Mouse (Mus musculus) neural tube, embryonic 15.5 days (tissue): ENCODE measurements around the gene Atic. TPM values are rescaled to one million over a fixed set of nuclear protein-coding genes. Genes with fewer than 3 reads are reported as not detected.

Source experiments
- ATAC-seq: fragments of 200-750 bp; cut with Nextera tagmentation; 2 replicates; pipeline ENCODE4 v1.8.0; 2017; ENCODE audit warnings: mild to moderate bottlenecking, moderate TSS enrichment, moderate library complexity; ENCODE audit not compliant: low FRiP score
- H3K27ac ChIP-seq: fragments of 300-500 bp; sonication (generic); replicated peaks from 2 replicates; pipeline ENCODE4 v1.5.1; 2015; ENCODE audit warnings: mild to moderate bottlenecking, inconsistent platforms
- H3K27me3 ChIP-seq: fragments of 300-500 bp; sonication (generic); replicated peaks from 2 replicates; pipeline ENCODE4 v1.6.1; 2015; ENCODE audit warnings: inconsistent platforms
- H3K36me3 ChIP-seq: fragments of 300-500 bp; sonication (generic); 2 replicates; pipeline ENCODE4 v1.6.1; 2015; ENCODE audit warnings: inconsistent platforms
- H3K4me1 ChIP-seq: fragments of 300-500 bp; sonication (generic); 2 replicates; pipeline ENCODE4 v1.6.1; 2015; ENCODE audit warnings: inconsistent platforms
- H3K4me2 ChIP-seq: fragments of 300-500 bp; sonication (generic); 2 replicates; pipeline ENCODE4 v1.6.1; 2015; ENCODE audit warnings: inconsistent platforms, mild to moderate bottlenecking, moderate library complexity
- H3K4me3 ChIP-seq: fragments of 300-500 bp; sonication (generic); replicated peaks from 2 replicates; pipeline ENCODE4 v1.5.1; 2015; ENCODE audit warnings: mild to moderate bottlenecking, inconsistent platforms
- H3K9ac ChIP-seq: fragments of 300-500 bp; sonication (generic); replicated peaks from 2 replicates; pipeline ENCODE4 v1.6.1; 2015; ENCODE audit warnings: mild to moderate bottlenecking, inconsistent platforms
- H3K9me3 ChIP-seq: fragments of 300-500 bp; sonication (generic); replicated peaks from 2 replicates; pipeline ENCODE4 v1.6.1; 2016; ENCODE audit warnings: inconsistent platforms
- WGBS: fragments of 180-500 bp; shearing (Covaris S2); methylation state at CpG from one replicate; pipeline ENCODE4 v1.1.7; 2015; ENCODE audit warnings: mixed read lengths; 5-methylcytosine and 5-hydroxymethylcytosine counted together
- polyA plus RNA-seq: library from polyadenylated mRNA; unstranded; fragments of >200 nt; fragmentation: Nextera tagmentation; extraction: Ambion mirVana; gene quantifications from 2 replicates; pipeline ENCODE4 v1.2.1, GENCODE M21; 2015

Gene Atic
- polyA plus RNA-seq, 1 experiment from 2014 or later = 34.1 TPM

DNA sequence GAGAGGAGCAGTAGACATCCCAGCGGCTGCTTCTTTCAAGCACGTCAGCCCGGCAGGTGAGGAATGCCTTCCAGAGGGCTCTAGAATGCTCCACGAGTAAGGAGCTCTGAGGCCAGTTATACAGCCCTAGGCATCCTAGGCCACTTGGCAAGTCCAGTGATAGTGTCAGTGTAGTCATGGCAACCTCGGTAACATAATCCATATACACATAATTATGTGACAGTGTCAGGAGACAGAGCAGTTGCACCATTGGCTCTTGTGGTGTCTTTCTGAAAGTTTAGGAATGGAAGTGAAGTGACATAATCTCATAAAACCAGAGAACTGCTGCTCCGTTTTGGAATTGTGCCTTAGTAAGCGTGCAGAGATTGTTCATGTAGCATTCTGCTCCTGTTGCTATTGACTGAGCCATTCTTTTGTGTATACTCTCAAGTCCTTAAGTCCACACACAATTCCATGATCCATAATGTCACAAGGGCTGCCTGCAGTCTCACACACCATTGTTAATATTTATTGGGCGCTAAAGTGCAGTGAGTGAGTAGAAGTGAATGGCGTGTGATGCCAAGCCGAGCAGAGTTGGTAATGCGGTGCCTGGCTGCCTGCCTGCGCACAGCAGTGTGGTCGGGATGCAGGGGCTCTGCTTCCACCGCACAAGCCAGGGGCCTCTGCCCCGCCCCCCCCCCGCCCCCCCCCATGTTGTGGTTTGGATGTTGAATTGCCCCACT, 11.1 kb downstream of the Atic start:
- no peak overlapping the region for H3K4me2 ChIP-seq
- 80% methylated on average over 16 of the region's 16 CpGs for WGBS
- no peaks in the 10 kb centered on the region for H3K9me3 ChIP-seq
- no peak overlapping the region for H3K9ac ChIP-seq
- no peaks in the 10 kb centered on the region for H3K4me1 ChIP-seq
- H3K27ac ChIP-seq = no peak overlapping the region
- no peak for ATAC-seq
- H3K27me3 ChIP-seq = no peaks in the 10 kb centered on the region
- no peak overlapping the region for H3K4me3 ChIP-seq
- peaks cover 83% of the 10 kb centered on the region for H3K36me3 ChIP-seq

DNA sequence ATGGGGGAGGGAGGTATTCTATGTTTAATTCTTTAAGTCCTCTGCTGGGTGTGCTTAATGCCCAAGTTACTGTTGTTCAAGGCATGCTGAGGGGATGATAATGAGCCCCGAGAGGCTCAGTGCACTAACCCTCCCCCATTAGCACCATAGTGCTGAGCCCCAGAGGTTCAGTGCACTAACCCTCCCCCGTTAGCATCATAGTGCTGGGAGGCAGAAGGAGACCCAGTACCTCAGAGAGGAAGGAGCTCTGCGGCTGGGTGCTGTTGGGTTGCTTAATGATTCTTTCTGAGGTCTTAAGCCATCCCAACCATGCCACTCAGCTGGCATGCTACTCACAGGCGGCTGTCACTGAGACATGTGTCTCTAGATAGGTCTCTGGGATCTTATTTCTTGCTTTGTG, 13.2 kb downstream of the Atic start:
- no peak for ATAC-seq
- peaks cover 77% of the 10 kb centered on the region for H3K36me3 ChIP-seq
- 90% methylated on average over 4 of the region's 4 CpGs for WGBS

DNA sequence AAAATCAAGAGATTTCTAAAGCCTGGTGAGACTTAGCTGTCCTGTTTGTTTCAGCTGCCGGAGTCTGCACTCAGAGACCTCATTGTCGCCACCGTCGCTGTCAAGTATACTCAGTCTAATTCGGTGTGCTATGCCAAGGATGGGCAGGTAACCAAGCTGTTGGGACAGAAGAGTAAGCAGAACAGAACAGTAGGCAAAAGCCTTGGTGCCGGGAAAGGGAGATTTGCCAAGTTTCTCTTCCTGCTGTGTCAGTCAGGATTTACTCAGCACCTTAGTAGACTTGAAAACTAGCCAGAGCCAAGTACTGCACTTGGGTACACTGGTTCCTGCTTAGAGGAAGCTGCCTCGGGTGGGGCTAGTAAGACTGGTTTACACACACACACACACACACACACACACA, 19.0 kb downstream of the Atic start:
- H3K9me3 ChIP-seq = no peaks in the 10 kb centered on the region
- WGBS = 96% methylated on average over 7 of the region's 7 CpGs
- no peak overlapping the region for H3K4me3 ChIP-seq
- H3K27me3 ChIP-seq = no peaks in the 10 kb centered on the region
- no peak overlapping the region for H3K4me2 ChIP-seq
- peaks cover 67% of the 10 kb centered on the region for H3K36me3 ChIP-seq
- no peak overlapping the region for H3K27ac ChIP-seq
- no peaks in the 10 kb centered on the region for H3K4me1 ChIP-seq
- no peak overlapping the region for H3K9ac ChIP-seq
- no peak for ATAC-seq

More for the DNA sequence above, 13.2 kb downstream of the Atic start:
- H3K9ac ChIP-seq = no peak overlapping the region
- no peaks in the 10 kb centered on the region for H3K9me3 ChIP-seq
- no peak overlapping the region for H3K27ac ChIP-seq
- H3K4me3 ChIP-seq = no peak overlapping the region
- no peaks in the 10 kb centered on the region for H3K27me3 ChIP-seq
- no peaks in the 10 kb centered on the region for H3K4me1 ChIP-seq
- H3K4me2 ChIP-seq = no peak overlapping the region

DNA sequence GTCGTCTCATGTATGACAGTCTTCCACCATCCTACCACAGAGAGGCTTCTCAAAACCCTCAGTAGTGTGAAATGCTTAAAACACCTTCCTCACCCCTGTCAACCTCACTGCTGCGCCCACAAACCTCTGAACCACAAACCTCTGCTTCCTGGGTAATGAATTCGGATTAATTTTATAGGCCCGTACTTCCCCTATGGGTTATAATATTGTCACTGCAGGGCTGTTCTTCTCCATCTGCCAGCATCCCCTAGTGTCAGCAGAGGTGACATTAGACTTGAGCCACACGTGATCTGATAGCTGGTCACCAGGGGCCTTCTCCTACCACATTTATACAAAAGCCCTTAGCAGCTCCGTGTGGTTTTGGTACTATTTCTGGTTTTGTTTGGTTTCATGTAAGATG, 19.9 kb downstream of the Atic start:
- Histone ChIP-seq H3K27ac (no peak overlapping the region), H3K27me3 (no peaks in the 10 kb centered on the region), H3K9ac (no peak overlapping the region), H3K4me1 (no peaks in the 10 kb centered on the region), H3K4me3 (no peak overlapping the region), H3K4me2 (no peak overlapping the region), H3K9me3 (no peaks in the 10 kb centered on the region), H3K36me3 (peaks cover 59% of the 10 kb centered on the region)
- WGBS = 91% methylated on average over 6 of the region's 6 CpGs
- ATAC-seq = no peak

DNA sequence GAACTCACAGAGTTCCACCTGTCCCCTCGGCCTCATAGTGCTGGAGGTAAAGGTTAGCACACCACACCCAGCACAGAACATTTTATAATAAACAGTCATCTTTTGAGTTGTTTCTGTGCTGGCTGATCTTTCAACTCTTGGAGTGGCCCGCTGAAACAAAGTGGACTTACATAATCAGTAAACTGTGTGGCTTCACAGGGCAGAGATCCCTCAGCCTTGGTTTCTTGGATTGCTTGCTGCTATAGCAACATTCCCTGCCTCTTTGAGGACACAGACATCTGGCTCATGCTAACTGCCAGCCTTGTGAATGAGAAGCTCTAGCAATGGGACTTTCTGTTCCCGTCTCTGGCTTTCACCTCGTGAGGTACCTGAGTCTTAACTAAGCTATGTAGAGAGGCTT, 22.6 kb downstream of the Atic start:
- no peak overlapping the region for H3K4me2 ChIP-seq
- no peaks in the 10 kb centered on the region for H3K9me3 ChIP-seq
- H3K27ac ChIP-seq = no peak overlapping the region
- 91% methylated on average over 4 of the region's 4 CpGs for WGBS
- no peak overlapping the region for H3K9ac ChIP-seq
- no peaks in the 10 kb centered on the region for H3K27me3 ChIP-seq
- no peaks in the 10 kb centered on the region for H3K4me1 ChIP-seq
- no peak for ATAC-seq
- no peak overlapping the region for H3K4me3 ChIP-seq
- H3K36me3 ChIP-seq = peaks cover 36% of the 10 kb centered on the region

DNA sequence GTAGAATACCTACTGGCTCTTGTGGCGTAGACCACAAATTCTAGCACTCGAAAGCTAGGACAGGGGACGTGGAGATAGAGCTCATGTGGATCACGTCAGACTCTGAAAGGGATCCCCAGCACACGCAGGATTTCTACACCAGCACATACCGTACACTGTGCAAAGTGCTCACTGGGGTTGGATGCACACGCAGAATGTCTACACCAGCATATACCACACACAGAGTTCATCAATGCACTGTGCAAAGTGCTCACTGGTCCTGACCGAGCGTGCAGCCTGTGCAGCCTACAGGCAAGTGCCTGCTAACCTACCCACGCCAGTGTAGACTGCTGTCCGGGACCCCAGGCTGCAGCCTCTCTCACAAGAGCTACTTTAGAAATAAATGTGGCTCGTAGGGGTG, 23.5 kb downstream of the Atic start:
- no peak overlapping the region for H3K4me2 ChIP-seq
- no peak for ATAC-seq
- no peaks in the 10 kb centered on the region for H3K27me3 ChIP-seq
- H3K36me3 ChIP-seq = peaks cover 36% of the 10 kb centered on the region
- H3K9me3 ChIP-seq = no peaks in the 10 kb centered on the region
- no peak overlapping the region for H3K27ac ChIP-seq
- H3K4me1 ChIP-seq = no peaks in the 10 kb centered on the region
- no peak overlapping the region for H3K9ac ChIP-seq
- 94% methylated on average over 12 of the region's 12 CpGs for WGBS
- H3K4me3 ChIP-seq = no peak overlapping the region

DNA sequence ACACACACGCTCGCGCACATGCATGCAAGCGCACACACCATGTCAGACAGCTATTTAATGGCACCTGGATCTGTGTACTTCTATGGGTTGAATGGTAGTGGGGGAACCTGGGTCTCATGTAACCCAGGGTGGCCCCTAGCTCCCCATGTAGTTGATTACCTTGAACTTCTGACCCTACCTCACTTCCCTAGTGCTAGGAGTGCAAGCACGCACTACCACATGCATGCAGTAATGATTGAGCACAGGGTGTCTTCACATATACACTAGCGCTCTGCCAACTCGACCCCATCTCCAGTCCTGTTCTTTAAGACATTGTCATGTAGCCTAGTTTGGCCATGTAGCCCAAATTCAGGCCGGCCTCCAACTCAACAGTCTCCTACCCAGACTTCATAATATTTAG, 26.4 kb downstream of the Atic start:
- Histone ChIP-seq H3K4me2 (no peak overlapping the region), H3K9ac (no peak overlapping the region), H3K9me3 (no peaks in the 10 kb centered on the region), H3K4me3 (no peak overlapping the region), H3K36me3 (peaks cover 10% of the 10 kb centered on the region), H3K27me3 (no peaks in the 10 kb centered on the region), H3K27ac (no peak overlapping the region), H3K4me1 (no peaks in the 10 kb centered on the region)
- no peak for ATAC-seq
- 92% methylated on average over 8 of the region's 8 CpGs for WGBS

DNA sequence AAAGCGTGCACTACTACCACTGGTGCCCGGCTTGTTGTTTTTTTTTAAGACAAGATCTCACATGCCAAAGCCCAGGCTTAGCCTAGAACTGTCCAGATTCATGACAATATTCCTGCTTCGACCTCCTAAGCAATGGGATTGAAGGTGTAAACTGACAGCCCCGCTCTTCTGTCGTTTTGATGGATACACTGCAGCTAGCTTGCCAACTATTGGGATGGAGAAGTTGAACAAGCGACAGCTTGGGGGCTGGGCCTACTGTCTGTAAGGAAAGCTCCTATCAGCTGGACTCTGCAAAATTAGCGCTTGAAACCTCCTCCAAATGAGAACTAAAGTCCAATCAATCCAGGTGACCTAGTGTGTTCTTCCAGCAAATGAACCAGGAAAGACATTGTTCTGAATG, 26.9 kb downstream of the Atic start:
- no peak overlapping the region for H3K27ac ChIP-seq
- H3K27me3 ChIP-seq = no peaks in the 10 kb centered on the region
- H3K9me3 ChIP-seq = no peaks in the 10 kb centered on the region
- peaks cover 4% of the 10 kb centered on the region; the same call in 1 of the 2 replicates for H3K36me3 ChIP-seq
- whole genome bisulfite sequencing = 94% methylated on average over 7 of the region's 7 CpGs
- H3K4me2 ChIP-seq = no peak overlapping the region
- no peak for ATAC-seq
- no peaks in the 10 kb centered on the region for H3K4me1 ChIP-seq
- H3K4me3 ChIP-seq = no peak overlapping the region
- H3K9ac ChIP-seq = no peak overlapping the region

DNA sequence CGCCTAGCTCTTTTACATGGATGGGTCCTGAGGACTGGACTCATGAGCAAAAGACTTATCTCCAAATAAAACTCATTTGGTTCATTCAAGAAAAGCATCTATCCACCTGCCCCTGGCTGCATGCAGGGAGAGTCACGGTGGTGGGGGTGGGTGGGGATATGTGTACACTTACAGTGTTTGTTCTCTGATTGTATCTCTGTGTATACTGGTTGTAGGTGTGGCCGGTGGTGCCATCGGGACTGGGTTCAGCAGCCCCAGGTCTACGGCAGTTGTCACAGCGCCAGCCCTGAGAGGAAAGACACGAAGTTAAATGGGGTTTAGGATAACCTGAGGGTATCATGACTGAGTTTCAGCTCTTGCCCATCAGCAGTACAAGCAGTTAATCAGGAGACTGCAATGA, 29.7 kb downstream of the Atic start:
- no peak for ATAC-seq
- 90% methylated on average over 7 of the region's 7 CpGs for WGBS

DNA sequence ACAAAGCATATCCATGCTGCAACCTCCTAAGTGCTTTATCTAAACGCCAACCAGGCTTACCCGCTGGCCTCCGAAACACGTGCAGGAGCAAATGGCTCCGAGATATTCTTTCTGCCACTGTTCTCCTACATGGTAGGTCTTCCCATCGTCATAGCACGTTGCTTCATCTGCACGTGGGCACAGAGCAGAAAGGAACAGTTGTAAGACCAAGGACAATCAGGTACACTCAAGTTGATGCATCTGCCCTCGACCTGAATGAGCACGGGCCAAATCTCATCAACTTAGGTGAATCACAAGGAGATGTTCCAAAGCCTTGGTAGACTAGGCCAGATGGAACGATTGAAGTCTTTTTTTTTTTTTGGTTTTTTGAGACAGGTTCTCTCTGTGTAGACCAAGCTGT, 33.1 kb downstream of the Atic start:
- H3K4me3 ChIP-seq = no peak overlapping the region
- H3K4me2 ChIP-seq = no peak overlapping the region
- no peak overlapping the region for H3K9ac ChIP-seq
- H3K27ac ChIP-seq = no peak overlapping the region
- H3K36me3 ChIP-seq = peaks cover 13% of the 10 kb centered on the region
- no peaks in the 10 kb centered on the region for H3K4me1 ChIP-seq
- 0 out of 2 replicates have a peak, but pooled peaks cover 2% of the 10 kb centered on the region for H3K9me3 ChIP-seq
- H3K27me3 ChIP-seq = no peaks in the 10 kb centered on the region
- ATAC-seq = no peak
- 98% methylated on average over 11 of the region's 11 CpGs for WGBS

More for the DNA sequence above, 29.7 kb downstream of the Atic start:
- H3K27me3 ChIP-seq = no peaks in the 10 kb centered on the region
- no peak overlapping the region for H3K9ac ChIP-seq
- peaks cover 10% of the 10 kb centered on the region for H3K36me3 ChIP-seq
- no peak overlapping the region for H3K4me2 ChIP-seq
- H3K4me3 ChIP-seq = no peak overlapping the region
- no peaks in the 10 kb centered on the region for H3K4me1 ChIP-seq
- H3K9me3 ChIP-seq = 0 out of 2 replicates have a peak, but pooled peaks cover 2% of the 10 kb centered on the region
- H3K27ac ChIP-seq = no peak overlapping the region

DNA sequence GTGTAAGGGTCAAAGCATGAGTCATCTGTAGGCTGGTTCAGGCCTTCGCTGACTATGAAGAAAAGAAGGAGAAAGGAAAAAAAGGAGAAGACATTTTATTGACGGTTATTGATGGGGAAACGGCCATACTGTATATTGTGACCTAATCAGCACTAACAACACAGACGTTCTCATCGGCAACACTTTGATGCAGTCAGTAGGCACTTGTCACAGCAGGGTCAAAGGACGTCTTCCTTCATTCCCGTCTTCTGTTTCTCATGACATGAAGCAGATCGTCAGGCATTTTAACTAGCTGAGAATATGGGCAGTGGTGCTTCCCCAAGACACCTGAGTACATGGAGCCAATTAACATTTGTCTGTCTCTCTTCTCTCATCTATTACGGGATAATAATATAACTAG, 36.2 kb downstream of the Atic start:
- H3K4me1 ChIP-seq = no peaks in the 10 kb centered on the region
- WGBS = 96% methylated on average over 9 of the region's 9 CpGs
- H3K9ac ChIP-seq = no peak overlapping the region
- no peaks in the 10 kb centered on the region for H3K27me3 ChIP-seq
- H3K27ac ChIP-seq = no peak overlapping the region
- 0 out of 2 replicates have a peak, but pooled peaks cover 2% of the 10 kb centered on the region for H3K9me3 ChIP-seq
- H3K36me3 ChIP-seq = peaks cover 19% of the 10 kb centered on the region
- ATAC-seq = no peak
- H3K4me3 ChIP-seq = no peak overlapping the region
- H3K4me2 ChIP-seq = no peak overlapping the region

DNA sequence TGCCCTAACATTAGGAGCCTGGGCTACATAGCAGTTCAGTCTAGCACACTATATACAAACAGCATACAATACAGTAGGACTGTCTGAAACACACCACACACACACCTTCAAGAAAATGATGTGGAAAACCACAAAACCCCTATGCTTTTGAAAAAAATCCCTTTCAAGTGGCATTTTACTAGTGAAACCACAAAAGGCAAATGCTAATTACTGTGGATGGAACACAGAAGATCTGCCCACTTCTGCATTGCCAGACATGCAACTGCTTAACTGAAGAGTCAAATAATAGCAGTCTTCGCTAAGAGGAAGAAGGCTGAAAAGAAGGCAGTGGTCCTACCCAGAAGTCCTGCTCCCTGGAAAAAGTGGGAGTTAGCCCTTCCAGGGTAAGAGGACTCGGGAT, 37.3 kb downstream of the Atic start:
- H3K36me3 ChIP-seq = peaks cover 19% of the 10 kb centered on the region
- no peaks in the 10 kb centered on the region for H3K4me1 ChIP-seq
- no peak for ATAC-seq
- H3K27me3 ChIP-seq = no peaks in the 10 kb centered on the region
- H3K9me3 ChIP-seq = 0 out of 2 replicates have a peak, but pooled peaks cover 2% of the 10 kb centered on the region
- WGBS = 95% methylated on average over 2 of the region's 2 CpGs
- H3K27ac ChIP-seq = no peak overlapping the region
- H3K9ac ChIP-seq = no peak overlapping the region
- no peak overlapping the region for H3K4me3 ChIP-seq
- H3K4me2 ChIP-seq = no peak overlapping the region
